Mouse (Mus musculus): ENCODE data around the gene Slc27a4.

Gene Slc27a4

DNA sequence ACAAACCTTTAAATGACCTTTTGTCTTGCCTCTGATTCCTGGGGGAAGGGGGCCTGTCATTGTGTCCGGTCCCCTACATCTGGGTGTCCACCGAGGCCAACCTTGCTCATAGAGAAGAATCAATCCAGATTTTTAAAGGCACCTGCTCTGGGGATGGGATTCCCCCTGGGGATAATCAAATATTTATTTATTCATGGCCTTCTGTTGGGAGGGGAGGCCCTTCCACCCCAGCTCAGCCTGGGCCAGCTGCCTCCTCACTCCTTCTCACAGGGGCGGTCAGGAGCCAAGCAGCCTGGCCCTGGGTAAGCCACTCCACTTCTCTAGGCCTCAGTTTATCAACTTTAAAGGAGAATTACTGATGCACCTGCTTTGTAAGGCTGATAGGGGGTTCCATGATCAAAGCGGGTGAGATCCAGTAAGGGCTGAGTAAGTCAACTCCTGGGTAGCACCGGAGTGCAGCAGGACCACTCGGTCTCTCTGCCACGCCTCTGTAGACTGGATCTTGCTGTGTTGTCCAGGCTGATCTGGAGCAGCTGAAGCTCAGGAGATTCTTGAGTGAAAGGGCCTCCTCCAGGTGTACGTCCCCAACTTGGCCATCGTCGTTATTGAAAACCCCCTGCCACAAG lies 53.3 kb downstream of the Slc27a4 start:
- no peak for DNase-seq (ENCODE audit: extremely low read depth, insufficient read length, low spot score)

DNA sequence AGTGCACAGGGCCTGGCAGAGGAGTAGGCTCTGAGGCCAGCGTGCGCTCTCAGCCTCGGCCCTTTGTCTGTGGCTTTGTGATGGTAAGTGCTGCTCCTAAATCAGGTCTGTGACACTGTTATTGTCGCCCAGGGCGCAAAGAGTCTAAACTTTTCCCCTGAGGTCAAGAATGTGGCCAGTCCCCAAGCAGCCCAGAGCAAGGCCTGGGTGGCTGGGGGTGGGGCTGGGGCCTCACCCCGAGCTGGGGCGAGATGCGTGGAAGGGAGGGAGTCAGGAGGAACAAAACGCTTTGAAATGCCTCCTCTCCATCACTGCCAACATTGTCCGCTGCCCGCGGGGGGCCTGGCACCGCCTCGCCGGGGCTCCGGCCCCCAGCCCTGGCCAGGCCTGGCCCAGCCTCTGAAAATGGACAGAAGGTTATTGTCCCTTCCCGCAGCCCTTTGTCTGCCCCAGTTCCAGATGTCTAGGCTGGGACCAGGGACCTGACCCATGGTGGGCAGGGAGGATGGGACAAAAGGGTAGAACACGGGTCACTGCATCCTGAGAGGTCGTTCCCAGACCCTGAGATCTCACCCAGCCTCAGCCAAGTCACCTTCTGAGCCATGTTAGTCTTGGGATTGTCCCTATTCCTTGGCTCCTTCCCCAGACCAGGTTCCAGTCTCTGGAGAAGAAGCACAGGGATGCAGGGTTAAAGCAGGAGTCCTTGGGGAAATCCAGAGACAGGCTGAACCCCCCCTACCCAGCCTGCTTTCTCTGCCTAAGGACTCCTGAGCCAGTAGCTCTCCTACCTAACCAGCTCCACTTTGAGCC lies 54.2 kb downstream of the Slc27a4 start:
- no peak for DNase-seq (ENCODE audit: extremely low read depth, insufficient read length, low spot score)

DNA sequence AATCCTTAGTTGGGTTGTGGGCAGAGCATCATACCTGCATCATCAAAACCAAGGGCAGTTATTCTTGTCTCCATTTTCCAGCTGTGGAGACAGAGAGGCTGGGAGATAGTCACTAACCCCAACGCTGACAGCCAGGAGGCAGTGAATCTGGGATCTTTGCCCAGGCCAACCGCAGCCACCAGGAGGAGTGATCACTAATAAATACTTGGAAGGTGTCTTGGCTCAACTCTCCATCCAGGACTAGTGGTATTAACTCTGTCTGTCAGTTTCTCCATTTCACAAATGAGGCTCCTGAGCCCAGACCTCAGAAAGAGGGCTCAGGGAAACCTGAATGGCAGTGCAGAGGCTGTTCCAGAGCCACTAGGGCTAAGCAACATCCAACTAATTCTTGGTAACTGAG lies 54.9 kb downstream of the Slc27a4 start:
- DNase-seq (ENCODE audit: extremely low read depth, insufficient read length, low spot score): peak; percentile 57

DNA sequence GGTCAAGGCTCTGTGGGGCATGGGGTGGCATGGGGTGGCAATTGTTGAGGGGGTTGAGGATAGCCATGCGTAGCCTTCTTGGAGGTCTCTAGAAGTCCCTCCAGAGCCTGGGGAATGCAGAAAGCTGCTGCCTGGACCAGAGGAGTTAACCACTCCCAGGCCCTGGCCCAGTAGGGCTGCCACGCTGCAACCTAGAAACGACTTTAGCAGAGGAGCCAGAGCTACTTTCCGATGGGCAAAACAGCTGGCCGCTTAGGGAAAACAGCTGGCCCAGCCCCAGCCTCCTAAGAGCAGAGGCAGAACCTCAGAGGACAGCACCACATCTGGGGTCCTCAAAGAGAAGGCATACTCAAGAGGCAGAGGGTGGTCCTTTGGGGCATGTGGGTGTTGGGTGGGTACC lies 55.5 kb downstream of the Slc27a4 start:
- DNase-seq (ENCODE audit: extremely low read depth, insufficient read length, low spot score): no peak

DNA sequence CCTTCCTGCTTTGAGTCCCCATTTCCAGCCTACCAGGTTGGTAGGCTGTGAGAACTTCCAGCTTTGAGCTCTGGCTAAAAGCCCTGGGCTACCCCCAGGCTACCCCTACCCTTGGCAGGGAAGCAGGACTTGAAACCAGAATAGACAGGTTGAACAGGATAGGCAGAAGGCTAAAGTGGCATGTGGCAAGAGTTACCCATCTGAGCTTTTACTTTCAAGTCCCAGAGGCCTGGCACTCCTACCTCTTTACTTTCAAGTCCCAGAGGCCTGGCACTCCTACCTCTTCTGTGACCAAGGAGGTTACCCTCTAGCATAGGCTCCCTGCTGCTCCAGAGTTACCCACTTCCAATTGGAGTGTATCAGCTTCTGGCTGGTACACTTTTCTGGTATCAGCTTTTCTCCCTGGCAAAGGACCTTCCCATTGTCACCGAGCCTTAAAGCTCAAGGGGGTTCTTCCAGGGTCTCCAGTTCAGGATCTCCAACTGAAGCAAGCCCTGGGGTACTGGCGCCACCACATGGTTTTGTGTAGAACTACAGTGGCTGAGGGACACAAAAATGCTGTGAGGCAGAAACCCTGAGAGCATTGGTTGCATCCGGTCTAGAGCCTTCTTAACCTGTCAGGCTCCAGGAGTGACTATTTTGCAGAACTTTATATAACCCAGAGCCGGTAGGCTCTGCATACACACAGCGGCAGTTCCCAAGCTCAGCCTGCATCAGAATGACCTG lies 56.5 kb downstream of the Slc27a4 start:
- DNase-seq (ENCODE audit: extremely low read depth, insufficient read length, low spot score): no peak

DNA sequence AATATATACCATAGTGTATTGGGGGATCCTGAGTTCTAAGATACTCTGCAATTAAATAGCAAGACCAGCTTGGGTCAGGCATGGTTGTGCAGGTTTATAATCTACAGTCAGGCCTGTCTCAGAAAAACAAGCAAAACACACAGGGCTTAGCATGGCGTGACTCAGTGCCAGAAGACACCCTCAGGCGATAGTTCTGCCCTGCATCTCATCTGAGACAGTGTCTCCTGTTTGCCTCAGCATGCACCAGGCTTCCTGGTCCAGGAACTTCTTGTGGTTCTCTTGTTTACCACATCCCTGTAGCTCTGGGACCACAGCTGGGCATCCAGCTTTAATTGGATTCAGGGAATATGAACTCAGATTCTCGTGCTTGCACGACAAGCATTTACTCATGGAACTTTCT lies 62.7 kb downstream of the Slc27a4 start:
- peak; percentile 56 for DNase-seq (ENCODE audit: extremely low read depth, insufficient read length, low spot score)
